Mouse (Mus musculus): ENCODE results near the gene 1700042G07Rik.
A peak's percentile ranks its signal among the peaks of the same experiment; 100 is the strongest.

The 1700042G07Rik gene

GRCm38 (mm10) chr4:116162142-116162541, 11.0 kb upstream of the 1700042G07Rik start:
- DNase-seq (ENCODE audit: low spot score) = no peak

- DNase-seq (ENCODE audit: low spot score) = no peak
These were observed 8.2 kb upstream of the 1700042G07Rik start for GRCm38 (mm10) chr4:116164759-116165554.

- no peak for DNase-seq (ENCODE audit: low spot score)
These were observed 7.3 kb upstream of the 1700042G07Rik start for GRCm38 (mm10) chr4:116165708-116166407.

GRCm38 (mm10) chr4:116167404-116167803, 5.8 kb upstream of the 1700042G07Rik start, which contains the start of gene Tspan1:
Gene Tspan1, minus strand, starts transcription at chr4:116167601.
- DNase-seq (ENCODE audit: low spot score) = peak; percentile 55

GRCm38 (mm10) chr4:116168617-116169352, 4.4 kb upstream of the 1700042G07Rik start:
- DNase-seq (ENCODE audit: low spot score) = peak; percentile 67

- no peak for DNase-seq (ENCODE audit: low spot score)
These were observed 3.9 kb upstream of the 1700042G07Rik start for GRCm38 (mm10) chr4:116169353-116169672.

GRCm38 (mm10) chr4:116173752-116174151, 580 bp downstream of the 1700042G07Rik start:
- no peak for DNase-seq (ENCODE audit: low spot score)

GRCm38 (mm10) chr4:116174466-116175116, 1.4 kb downstream of the 1700042G07Rik start:
- no peak for DNase-seq (ENCODE audit: low spot score)

GRCm38 (mm10) chr4:116175136-116175535, 2.0 kb downstream of the 1700042G07Rik start:
- DNase-seq (ENCODE audit: low spot score) = no peak

- no peak for DNase-seq (ENCODE audit: low spot score)
These were observed 2.8 kb downstream of the 1700042G07Rik start for GRCm38 (mm10) chr4:116175711-116176542.

- DNase-seq (ENCODE audit: low spot score) = peak; percentile 63
These were observed 3.4 kb downstream of the 1700042G07Rik start for GRCm38 (mm10) chr4:116176543-116176988.

- no peak for DNase-seq (ENCODE audit: low spot score)
These were observed 4.0 kb downstream of the 1700042G07Rik start for GRCm38 (mm10) chr4:116177140-116177539.

GRCm38 (mm10) chr4:116182079-116182478, 8.9 kb downstream of the 1700042G07Rik start:
- no peak for DNase-seq (ENCODE audit: low spot score)

- no peak for DNase-seq (ENCODE audit: low spot score)
These were observed 9.6 kb downstream of the 1700042G07Rik start for GRCm38 (mm10) chr4:116182745-116183144.

- DNase-seq (ENCODE audit: low spot score) = no peak
These were observed 11.9 kb downstream of the 1700042G07Rik start for GRCm38 (mm10) chr4:116185083-116185482.

- DNase-seq (ENCODE audit: low spot score) = no peak
These were observed 19.2 kb downstream of the 1700042G07Rik start for GRCm38 (mm10) chr4:116192286-116192835.

GRCm38 (mm10) chr4:116193583-116194383, 20.6 kb downstream of the 1700042G07Rik start:
- no peak for DNase-seq (ENCODE audit: low spot score)

- DNase-seq (ENCODE audit: low spot score) = no peak
These were observed 25.2 kb downstream of the 1700042G07Rik start for GRCm38 (mm10) chr4:116198422-116198821.

GRCm38 (mm10) chr4:116204422-116204821, 31.2 kb downstream of the 1700042G07Rik start:
- DNase-seq (ENCODE audit: low spot score) = no peak

- no peak for DNase-seq (ENCODE audit: low spot score)
These were observed 33.4 kb downstream of the 1700042G07Rik start for GRCm38 (mm10) chr4:116206531-116206930.
